Mouse (Mus musculus) heart, embryonic 16.5 days (tissue): Measurements from ENCODE around the gene Mfsd12. TPM values are rescaled to one million over a fixed set of nuclear protein-coding genes. Genes with fewer than 3 reads are reported as not detected.
A peak's percentile ranks its signal among the peaks of the same experiment; 100 is the strongest.

Source experiments
- ATAC-seq: fragments of 200-750 bp; cut with Nextera tagmentation; replicated peaks from 2 replicates; pipeline ENCODE4 v1.8.0; 2017; ENCODE audit warnings: moderate number of reproducible peaks; ENCODE audit not compliant: insufficient read depth, low FRiP score; ENCODE audit errors: extremely low read depth
- H3K27ac ChIP-seq: fragments of 300-500 bp; sonication (generic); 2 replicates; pipeline ENCODE4 v1.5.1; 2014; ENCODE audit warnings: mild to moderate bottlenecking, low read length, control low read depth, moderate library complexity
- H3K27me3 ChIP-seq: fragments of 300-500 bp; sonication (generic); 2 replicates; pipeline ENCODE4 v1.6.1; 2014; ENCODE audit warnings: low read length, mixed read lengths; ENCODE audit not compliant: control insufficient read depth, insufficient read depth
- H3K36me3 ChIP-seq: fragments of 300-500 bp; sonication (generic); 2 replicates; pipeline ENCODE4 v1.6.1; 2014; ENCODE audit not compliant: control insufficient read depth, insufficient read depth
- H3K4me1 ChIP-seq: fragments of 300-500 bp; sonication (generic); 2 replicates; pipeline ENCODE4 v1.6.1; 2014; ENCODE audit warnings: low read length, mixed read lengths; ENCODE audit not compliant: control insufficient read depth, insufficient read depth
- H3K4me2 ChIP-seq: fragments of 300-500 bp; sonication (generic); 2 replicates; pipeline ENCODE4 v1.6.1; 2014; ENCODE audit warnings: low read depth, mild to moderate bottlenecking, control low read depth, low read length
- H3K4me3 ChIP-seq: fragments of 300-500 bp; sonication (generic); 2 replicates; pipeline ENCODE4 v1.5.1; 2014; ENCODE audit warnings: mild to moderate bottlenecking, control low read depth, low read length
- H3K9ac ChIP-seq: fragments of 300-500 bp; sonication (generic); 2 replicates; pipeline ENCODE4 v1.6.1; 2014; ENCODE audit warnings: low read length, control low read depth
- H3K9me3 ChIP-seq: fragments of 300-500 bp; sonication (generic); replicated peaks from 2 replicates; pipeline ENCODE4 v1.6.1; 2016; ENCODE audit warnings: low read length; ENCODE audit not compliant: control insufficient read depth
- WGBS: fragments of 180-500 bp; shearing (Covaris S2); extraction: QIAGEN DNeasy Blood & Tissue Kit; methylation state at CpG from one replicate; pipeline ENCODE4 v1.1.7; 2014; 5-methylcytosine and 5-hydroxymethylcytosine counted together
- polyA plus RNA-seq: library from polyadenylated mRNA; unstranded; fragments of >200 nt; fragmentation: Nextera tagmentation; extraction: Ambion mirVana; gene quantifications from 2 replicates; pipeline ENCODE4 v1.2.1, GENCODE M21; 2015

Gene Mfsd12
- polyA plus RNA-seq, 1 experiment from 2014 or later: 16.5 TPM

DNA sequence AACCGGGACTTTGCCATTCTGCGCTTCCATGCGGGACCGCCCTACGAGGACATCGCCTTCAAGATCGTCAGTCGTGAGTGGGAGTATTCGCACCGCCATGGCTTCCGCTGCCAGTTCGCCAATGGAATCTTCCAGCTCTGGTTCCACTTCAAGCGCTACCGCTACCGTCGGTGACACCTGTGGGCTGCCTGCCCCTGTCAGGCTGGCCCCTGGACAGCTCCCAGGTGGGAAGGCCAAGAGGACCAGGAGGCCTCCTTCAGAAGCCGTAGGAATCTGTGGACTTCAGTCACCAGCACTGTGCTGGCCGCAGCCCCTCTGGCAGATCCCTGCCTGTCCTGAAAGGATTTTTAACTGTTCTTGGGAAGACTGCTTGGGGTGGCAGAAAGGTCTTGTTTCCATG, 31.5 kb upstream of the Mfsd12 start:
- H3K4me3 ChIP-seq: no peak overlapping the region
- no peak overlapping the region for H3K4me2 ChIP-seq
- H3K4me1 ChIP-seq: peaks cover 45% of the 10 kb centered on the region
- peaks cover 43% of the 10 kb centered on the region for H3K36me3 ChIP-seq
- H3K27me3 ChIP-seq: no peaks in the 10 kb centered on the region
- H3K27ac ChIP-seq: no peak overlapping the region
- no peaks in the 10 kb centered on the region for H3K9me3 ChIP-seq
- 90% methylated on average over 18 of the region's 18 CpGs for WGBS
- ATAC-seq: no peak
- H3K9ac ChIP-seq: no peak overlapping the region

DNA sequence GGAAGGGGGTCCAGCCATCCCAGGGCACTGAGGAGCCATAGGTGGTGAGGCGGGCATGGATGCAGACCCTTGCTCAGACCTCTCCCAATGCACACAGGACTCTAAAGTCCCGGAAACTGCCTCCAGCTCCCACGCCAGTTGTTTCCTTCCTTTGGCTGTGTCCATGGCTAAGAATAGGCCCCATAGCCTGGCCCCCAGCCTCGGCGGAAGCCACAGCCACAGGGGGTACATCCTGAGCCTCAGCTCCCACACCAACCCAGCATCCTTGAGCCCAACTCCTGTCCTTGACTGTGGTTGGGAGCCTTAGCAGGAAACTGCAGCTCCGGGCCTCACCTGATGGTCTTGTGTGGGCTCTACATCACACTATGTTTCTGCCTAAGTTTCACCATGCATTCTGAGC, 30.4 kb upstream of the Mfsd12 start:
- no peaks in the 10 kb centered on the region for H3K27me3 ChIP-seq
- peaks cover 43% of the 10 kb centered on the region for H3K36me3 ChIP-seq
- H3K27ac ChIP-seq: peak overlapping the region; percentile 48; the same call in 1 of the 2 replicates
- ATAC-seq: no peak
- no peak overlapping the region for H3K9ac ChIP-seq
- peak overlapping the region; percentile 21; the same call in 1 of the 2 replicates for H3K4me2 ChIP-seq
- WGBS: 52% methylated on average over 6 of the region's 6 CpGs
- H3K4me1 ChIP-seq: peaks cover 46% of the 10 kb centered on the region
- H3K9me3 ChIP-seq: no peaks in the 10 kb centered on the region
- no peak overlapping the region for H3K4me3 ChIP-seq

DNA sequence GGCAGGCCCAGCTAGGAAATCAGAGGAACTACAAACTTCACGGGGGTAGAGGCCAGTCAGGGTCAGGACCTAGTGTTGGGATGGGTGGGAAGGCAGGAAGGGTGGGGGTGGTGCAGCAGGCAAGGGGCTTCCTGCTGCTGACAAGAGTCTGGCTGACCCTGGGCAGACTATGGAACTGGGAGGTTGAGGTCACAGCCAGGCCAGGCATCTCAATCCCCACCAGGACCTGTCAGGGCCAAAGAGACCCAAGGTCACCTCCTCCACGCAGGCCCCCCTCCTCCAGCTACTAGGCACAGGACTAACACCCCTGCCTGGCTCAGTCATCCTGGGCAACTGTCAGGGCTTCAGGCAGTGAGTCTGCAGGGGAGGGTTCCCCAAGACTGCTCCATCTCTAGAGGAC, 29.3 kb upstream of the Mfsd12 start:
- no peak for ATAC-seq
- Histone ChIP-seq H3K27me3 (no peaks in the 10 kb centered on the region), H3K4me2 (peak overlapping the region; percentile 54; the same call in 1 of the 2 replicates), H3K27ac (peak overlapping the region; percentile 93), H3K36me3 (peaks cover 41% of the 10 kb centered on the region), H3K4me3 (no peak overlapping the region), H3K9ac (peak overlapping the region; percentile 67), H3K9me3 (no peaks in the 10 kb centered on the region), H3K4me1 (peaks cover 40% of the 10 kb centered on the region)
- 12% methylated on average over 2 of the region's 2 CpGs for WGBS

DNA sequence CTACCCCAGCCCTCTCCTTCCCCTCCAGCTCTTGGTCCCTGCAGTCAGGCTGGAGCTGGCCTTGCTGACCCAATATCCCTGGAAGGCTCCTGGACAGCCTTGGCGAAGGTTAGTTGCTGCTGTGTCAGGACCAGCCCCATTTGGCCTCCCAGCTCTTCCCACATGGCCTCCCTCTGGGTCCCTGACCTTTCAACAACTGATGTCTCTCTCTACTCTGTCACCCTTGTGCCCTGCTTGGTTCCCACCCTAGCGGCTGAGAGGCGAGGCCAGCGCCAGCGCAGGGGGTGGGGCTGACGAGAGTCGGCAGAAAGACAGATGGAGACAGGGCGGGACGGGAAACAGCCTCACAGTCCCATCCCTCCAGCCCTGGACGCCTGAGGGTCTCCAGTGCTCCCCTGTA, 28.9 kb upstream of the Mfsd12 start, which contains the start of gene Tbxa2r:
Gene Tbxa2r (plus strand): TSS at position 346 of the 400 bp plus-strand sequence.
- Histone ChIP-seq H3K36me3 (peaks cover 37% of the 10 kb centered on the region), H3K4me2 (peak within 1 kb of the TSS; percentile 54), H3K27ac (peak within 1 kb of the TSS; percentile 93), H3K9ac (peak within 1 kb of the TSS; percentile 67), H3K4me1 (peaks cover 40% of the 10 kb centered on the region), H3K9me3 (no peaks in the 10 kb centered on the region), H3K27me3 (no peaks in the 10 kb centered on the region), H3K4me3 (peak within 1 kb of the TSS; percentile 35)
- WGBS: 2% methylated on average over 10 of the region's 10 CpGs
- ATAC-seq: peak; percentile 41

DNA sequence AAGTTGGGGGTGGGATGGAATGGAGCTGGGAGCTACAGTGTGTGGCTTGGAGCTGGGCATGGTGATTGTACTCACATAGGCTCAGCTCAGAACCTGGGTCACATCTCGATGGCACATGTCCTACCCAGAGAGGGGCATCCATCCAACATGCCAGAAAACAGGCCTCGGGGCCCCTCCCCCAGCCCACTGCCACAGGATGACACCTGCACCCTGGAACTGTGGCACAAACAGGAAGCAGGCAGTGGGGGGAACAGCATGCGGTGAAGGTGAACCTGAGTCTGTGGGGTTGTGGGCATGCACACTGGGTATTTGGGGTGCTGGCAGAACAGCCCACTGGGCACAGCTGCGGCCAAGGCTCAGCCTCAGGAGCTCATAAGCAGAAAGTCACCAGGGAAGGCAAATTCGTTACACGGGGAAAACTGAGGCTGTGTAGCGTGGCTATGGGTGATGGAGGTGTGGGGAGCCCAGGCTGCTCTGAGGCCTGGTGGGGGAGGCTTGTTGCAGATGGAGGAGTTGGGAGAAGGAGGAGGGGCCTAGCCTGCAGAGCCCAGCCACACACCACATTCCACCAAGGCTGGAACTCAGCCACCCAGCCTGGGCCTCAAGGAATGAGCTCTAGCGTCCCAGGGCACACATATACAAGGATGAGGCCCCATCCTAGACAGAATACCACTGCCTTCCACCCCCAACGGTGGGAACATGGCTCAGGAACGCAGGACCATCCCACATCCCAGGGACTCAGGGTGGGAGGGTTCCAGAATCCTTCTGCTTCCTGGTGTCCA, 27.9 kb upstream of the Mfsd12 start:
- no peaks in the 10 kb centered on the region for H3K9me3 ChIP-seq
- peak overlapping the region; percentile 67 for H3K9ac ChIP-seq
- ATAC-seq: peak; percentile 77
- H3K4me3 ChIP-seq: peak overlapping the region; percentile 35
- WGBS: 34% methylated on average over 10 of the region's 10 CpGs
- peak overlapping the region; percentile 93 for H3K27ac ChIP-seq
- H3K4me1 ChIP-seq: peaks cover 40% of the 10 kb centered on the region
- peaks cover 27% of the 10 kb centered on the region for H3K36me3 ChIP-seq
- H3K4me2 ChIP-seq: peak overlapping the region; percentile 54
- H3K27me3 ChIP-seq: no peaks in the 10 kb centered on the region

DNA sequence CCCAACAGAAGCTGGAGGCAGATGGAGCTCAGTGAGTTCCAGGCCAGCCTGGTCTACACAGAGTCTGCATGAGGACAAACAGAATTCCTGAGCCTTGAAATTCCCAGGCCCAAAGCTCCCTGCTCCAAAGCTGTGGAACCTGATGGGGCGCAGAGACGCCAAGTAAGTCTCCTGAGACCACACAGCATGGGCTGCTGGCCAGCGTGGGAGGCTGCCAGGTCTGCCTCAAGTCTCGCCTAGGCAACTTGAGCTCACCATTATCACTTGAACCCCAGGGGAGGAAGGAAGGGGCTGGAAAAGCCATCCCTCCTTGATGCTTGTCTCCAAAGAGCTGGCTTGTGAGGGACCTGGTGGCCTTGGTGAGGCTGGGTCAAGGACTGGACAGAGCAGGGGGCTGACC, 27.3 kb upstream of the Mfsd12 start:
- peaks cover 40% of the 10 kb centered on the region for H3K4me1 ChIP-seq
- WGBS: 44% methylated on average over 4 of the region's 4 CpGs
- ATAC-seq: peak; percentile 1; the same call in 1 of the 2 replicates

DNA sequence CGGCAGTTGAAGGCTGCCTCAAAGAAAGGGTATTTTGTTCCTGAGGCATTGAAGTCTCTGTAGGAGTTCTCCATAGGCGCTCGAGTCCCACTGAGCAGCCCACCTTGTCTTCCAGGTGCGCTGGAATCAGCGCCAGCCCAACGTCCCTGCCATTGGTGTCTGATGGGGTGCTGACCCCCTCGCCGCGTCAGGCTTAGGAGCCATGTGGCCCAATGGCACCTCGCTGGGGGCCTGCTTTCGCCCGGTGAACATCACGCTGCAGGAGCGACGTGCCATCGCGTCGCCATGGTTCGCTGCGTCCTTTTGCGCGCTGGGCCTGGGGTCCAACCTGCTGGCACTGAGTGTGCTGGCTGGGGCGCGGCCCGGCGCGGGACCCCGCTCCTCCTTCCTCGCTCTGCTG, 25.0 kb upstream of the Mfsd12 start:
- 32% methylated on average over 29 of the region's 29 CpGs for WGBS
- Histone ChIP-seq H3K4me1 (peaks cover 37% of the 10 kb centered on the region), H3K4me2 (peak overlapping the region; percentile 1; the same call in 1 of the 2 replicates), H3K9me3 (no peaks in the 10 kb centered on the region), H3K9ac (no peak overlapping the region), H3K27me3 (no peaks in the 10 kb centered on the region; the same call in 1 of the 2 replicates), H3K27ac (no peak overlapping the region), H3K4me3 (no peak overlapping the region), H3K36me3 (no peaks in the 10 kb centered on the region)
- ATAC-seq: no peak

More for the DNA sequence above, 27.3 kb upstream of the Mfsd12 start:
- Histone ChIP-seq H3K4me3 (peak overlapping the region; percentile 35), H3K36me3 (peaks cover 20% of the 10 kb centered on the region), H3K4me2 (peak overlapping the region; percentile 54), H3K27ac (peak overlapping the region; percentile 93), H3K9ac (peak overlapping the region; percentile 67), H3K27me3 (no peaks in the 10 kb centered on the region), H3K9me3 (no peaks in the 10 kb centered on the region)

DNA sequence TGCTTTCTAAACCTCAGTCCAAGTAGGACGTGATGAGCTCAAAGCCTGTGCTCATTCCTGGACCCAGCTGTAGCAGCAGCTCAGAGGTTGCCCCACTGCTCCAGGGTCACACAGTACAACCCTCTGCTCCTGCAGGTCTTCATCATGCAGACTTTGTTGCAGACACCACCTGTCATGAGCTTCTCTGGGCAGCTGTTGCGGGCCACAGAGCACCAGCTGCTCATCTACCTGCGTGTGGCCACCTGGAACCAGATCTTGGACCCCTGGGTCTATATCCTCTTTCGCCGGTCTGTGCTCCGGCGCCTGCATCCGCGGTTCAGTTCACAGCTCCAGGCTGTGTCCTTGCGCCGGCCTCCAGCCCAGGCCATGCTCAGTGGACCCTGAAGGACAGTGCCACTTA, 23.0 kb upstream of the Mfsd12 start:
- Histone ChIP-seq H3K4me3 (no peak overlapping the region), H3K4me2 (no peak overlapping the region), H3K27me3 (peaks cover 4% of the 10 kb centered on the region), H3K27ac (no peak overlapping the region), H3K9ac (no peak overlapping the region), H3K9me3 (no peaks in the 10 kb centered on the region), H3K4me1 (peaks cover 22% of the 10 kb centered on the region), H3K36me3 (no peaks in the 10 kb centered on the region)
- 77% methylated on average over 11 of the region's 11 CpGs for WGBS
- ATAC-seq: no peak
